Mouse (Mus musculus): Measurements from ENCODE around the gene Ubr2. TPM values are rescaled to one million over a fixed set of nuclear protein-coding genes. Genes with fewer than 3 reads are reported as not detected.
A peak's percentile ranks its signal among the peaks of the same experiment; 100 is the strongest.

Ubr2 gene
- total RNA-seq, 2 experiments from 2014 or later, result 20.3 to 45.3 TPM

DNA sequence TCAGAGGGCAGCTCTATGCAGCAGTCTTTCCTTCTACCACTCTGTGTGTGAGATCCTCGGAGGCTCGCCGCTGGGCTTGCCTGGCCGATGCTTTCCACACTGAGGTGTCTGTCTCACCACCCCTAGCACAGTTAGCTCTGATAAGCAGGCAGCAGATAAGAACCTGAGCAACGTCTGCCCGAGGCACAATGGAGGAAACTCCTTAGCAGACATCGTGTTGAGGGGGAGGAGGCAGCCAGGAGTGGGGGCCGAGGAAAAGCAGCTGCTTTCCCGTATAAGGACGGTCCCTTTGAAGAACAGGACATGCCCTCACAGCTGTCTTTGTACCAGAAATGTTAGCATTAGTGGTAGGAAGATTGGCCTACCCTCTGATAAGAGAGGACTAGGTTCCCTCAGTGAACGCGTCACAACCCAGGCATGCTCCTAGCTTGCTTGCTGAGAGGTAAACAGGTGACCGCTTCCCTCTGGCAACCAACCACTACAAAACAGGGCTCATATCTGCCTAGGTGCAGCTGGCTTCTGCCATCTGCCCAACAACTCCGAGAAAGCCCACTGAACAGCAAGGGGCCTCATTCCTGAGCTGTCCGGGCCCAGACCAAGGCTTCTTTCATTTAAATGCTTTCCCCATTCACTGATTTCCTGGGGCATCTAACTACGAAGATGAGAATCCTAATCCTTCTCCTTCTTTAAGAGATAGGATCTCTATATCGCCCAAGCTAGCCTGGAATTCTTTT lies 124.3 kb downstream of the Ubr2 start:
- no peak for ATAC-seq (replicated peaks; ENCODE audit: poor library complexity, severe bottlenecking)

DNA sequence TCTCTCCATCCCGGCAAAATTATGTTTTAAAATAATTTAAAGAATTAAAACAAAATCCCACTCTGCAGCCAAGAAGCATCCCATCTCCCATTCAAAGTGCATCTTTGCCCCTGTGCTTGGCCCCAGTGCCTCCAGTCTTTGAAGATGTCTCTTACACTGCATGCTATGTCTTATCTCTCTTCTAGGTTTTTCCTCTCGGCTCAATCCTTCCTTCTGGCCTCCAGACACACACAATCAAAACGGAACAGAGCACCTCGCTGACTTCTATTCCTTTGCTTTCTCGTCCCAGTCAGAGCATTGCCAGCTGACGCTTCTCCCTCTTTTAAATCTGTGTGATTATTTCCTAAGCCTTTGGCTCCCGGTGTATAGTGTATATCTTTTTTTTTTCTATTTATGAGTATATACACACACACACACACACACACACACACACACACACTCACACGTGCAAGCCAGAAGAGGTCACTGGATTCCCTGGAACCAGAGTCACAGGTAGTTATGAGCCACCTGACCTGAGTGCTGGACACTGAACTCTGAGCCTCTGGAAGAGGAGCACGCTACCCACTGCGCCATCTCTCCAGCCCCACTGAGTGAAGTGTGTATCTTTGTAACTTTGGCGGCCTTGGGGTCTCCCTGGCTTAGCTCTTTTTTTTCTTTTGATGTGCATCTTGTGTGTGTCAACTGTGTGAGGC lies 125.0 kb downstream of the Ubr2 start:
- no peak for ATAC-seq (replicated peaks; ENCODE audit: poor library complexity, severe bottlenecking)

DNA sequence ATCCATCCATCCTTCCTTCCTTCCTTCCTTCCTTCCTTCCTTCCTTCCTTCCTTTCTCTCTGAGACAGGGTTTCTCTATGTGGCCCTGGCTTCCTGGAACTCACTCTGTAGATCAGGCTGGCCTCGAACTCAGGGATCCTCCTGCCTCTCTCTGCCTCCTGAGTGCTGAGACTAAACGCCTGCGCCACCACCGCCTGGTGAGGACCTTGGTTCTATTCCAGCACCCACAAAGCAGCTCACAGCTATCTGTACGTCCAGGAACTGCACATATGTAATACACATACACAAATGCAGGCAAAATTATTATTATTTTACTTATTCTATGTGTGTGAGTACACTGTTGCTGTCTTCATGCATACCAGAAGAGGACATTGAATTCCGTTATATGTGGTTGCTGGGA lies 125.6 kb downstream of the Ubr2 start:
- no peak for ATAC-seq (replicated peaks; ENCODE audit: poor library complexity, severe bottlenecking)

DNA sequence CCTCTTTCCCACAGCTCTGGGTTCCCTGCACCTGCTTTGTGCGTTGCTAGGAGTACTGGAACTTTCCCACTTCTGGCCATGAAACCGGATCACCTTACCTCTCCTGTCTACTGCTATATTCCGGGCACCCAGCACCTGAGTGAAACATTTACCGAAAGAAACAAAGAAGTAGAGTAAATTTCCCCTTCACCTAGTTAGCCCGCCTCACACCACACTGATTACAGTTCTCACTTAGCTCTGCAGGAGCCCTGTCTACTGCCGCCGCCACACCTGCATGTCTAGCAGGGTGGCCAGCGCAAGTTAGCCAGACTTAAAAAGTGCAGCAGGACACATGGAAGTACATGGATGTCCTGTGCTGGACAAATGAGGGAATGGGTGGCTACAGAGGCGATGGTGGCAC lies 127.2 kb downstream of the Ubr2 start:
- ATAC-seq (replicated peaks; ENCODE audit: poor library complexity, severe bottlenecking), result no peak

DNA sequence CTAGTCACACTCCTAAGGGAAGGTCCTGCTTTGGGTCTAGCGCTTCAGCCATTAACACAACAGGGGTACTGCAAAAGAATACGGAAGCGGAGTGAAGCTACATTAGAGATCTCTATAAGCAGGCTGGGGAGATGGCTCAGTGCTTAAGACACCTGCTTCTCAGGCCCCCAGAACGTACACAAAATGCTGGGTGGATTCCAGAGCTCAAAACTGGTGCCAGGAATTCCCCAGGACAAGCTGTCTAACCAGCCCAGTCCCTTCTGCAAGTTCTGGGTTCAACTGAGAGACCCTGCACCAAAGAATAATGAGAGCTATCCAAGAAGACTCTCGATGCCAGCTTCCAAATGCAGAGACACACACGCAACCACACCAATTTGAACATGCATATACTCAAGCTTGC lies 128.6 kb downstream of the Ubr2 start:
- ATAC-seq (replicated peaks; ENCODE audit: poor library complexity, severe bottlenecking), result no peak

DNA sequence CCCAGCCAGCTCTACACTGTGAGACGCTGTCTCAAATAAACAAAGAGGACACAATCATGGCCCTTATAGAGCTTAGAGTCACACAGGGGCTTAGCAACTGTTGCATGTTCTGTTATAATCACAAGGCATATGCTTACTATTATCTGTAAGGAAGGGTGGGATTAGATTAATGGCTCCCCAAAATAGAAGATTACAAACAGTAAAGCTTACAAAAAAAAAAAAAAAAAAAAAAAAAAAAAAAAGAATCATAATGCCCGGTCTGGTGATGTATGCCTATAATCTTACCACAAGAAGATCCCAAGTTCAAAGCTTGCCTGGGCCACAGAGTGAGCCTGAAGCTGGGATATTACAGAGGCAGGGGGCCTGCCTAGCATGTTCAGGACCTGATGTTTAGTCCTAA lies 130.0 kb downstream of the Ubr2 start:
- no peak for ATAC-seq (replicated peaks; ENCODE audit: poor library complexity, severe bottlenecking)

DNA sequence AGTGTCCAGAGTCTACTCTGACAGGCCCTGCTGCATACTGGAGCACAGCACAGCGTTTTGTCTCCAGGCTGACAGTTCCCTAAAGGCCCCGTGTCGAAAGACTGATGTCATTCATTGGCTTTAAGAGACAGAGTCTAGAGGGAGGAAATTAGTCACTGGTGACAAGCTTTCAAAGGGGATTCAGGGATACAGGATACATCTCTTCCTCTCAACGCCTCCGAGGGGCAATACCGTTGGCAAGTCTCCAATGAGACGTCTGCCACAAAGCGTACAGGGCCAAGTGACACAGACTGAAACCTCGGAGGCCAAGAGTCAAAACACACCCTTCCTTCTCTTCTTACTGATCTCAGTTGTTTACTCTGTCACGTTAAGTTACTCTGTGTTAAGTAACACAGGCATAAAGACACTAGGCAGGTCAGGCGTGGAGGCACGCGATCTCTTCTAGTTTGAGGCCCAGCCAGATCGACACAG lies 130.5 kb downstream of the Ubr2 start:
- ATAC-seq (replicated peaks; ENCODE audit: poor library complexity, severe bottlenecking), result peak; percentile 87

Other genes starting within 250 kb of the Ubr2 start
- gene Ptcra, start 246.8 kb downstream of the Ubr2 start, total RNA-seq (2014; fragmentation: Nextera tagmentation), result 1.3 TPM in 1 of 2 replicates, not detected in the other
- gene Ptcra, start 246.8 kb downstream of the Ubr2 start, total RNA-seq (2017), result not detected in 2 replicates
- 18.0 and 37.9 TPM in 2 replicates for gene 2310039H08Rik, start 237.9 kb downstream of the Ubr2 start, total RNA-seq (2014; fragmentation: Nextera tagmentation)
- 21.5 and 26.9 TPM in 2 replicates for gene 2310039H08Rik, start 237.9 kb downstream of the Ubr2 start, total RNA-seq (2017)
- gene Rpl7l1, start 227.9 kb downstream of the Ubr2 start, total RNA-seq (2014; fragmentation: Nextera tagmentation), result 77.5 and 102 TPM in 2 replicates
- gene Rpl7l1, start 227.9 kb downstream of the Ubr2 start, total RNA-seq (2017), result 153 and 206 TPM in 2 replicates
- 24.6 and 25.8 TPM in 2 replicates for gene Bicral, start 152.1 kb downstream of the Ubr2 start, total RNA-seq (2014; fragmentation: Nextera tagmentation)
- 9.0 and 11.7 TPM in 2 replicates for gene Bicral, start 152.1 kb downstream of the Ubr2 start, total RNA-seq (2017)
- 7.9 and 11.4 TPM in 2 replicates for gene Tbcc, start 119.9 kb downstream of the Ubr2 start, total RNA-seq (2014; fragmentation: Nextera tagmentation)
- 9.1 and 14.0 TPM in 2 replicates for gene Tbcc, start 119.9 kb downstream of the Ubr2 start, total RNA-seq (2017)
- gene Prph2, start 100.1 kb downstream of the Ubr2 start, total RNA-seq (2014; fragmentation: Nextera tagmentation), result not detected in 2 replicates
- not detected in 2 replicates for gene Prph2, start 100.1 kb downstream of the Ubr2 start, total RNA-seq (2017)